Mouse (Mus musculus) erythroblast, embryonic 14.5 days (primary cell): ENCODE data around the gene Tgm1.

Experiments used
- GATA1 ChIP-seq: IDR thresholded peaks from 2 replicates; pipeline ENCODE4 v1.6.1; 2012; ENCODE audit warnings: low read length, inconsistent platforms, mixed read lengths
- TAL1 ChIP-seq: IDR thresholded peaks from 3 replicates; pipeline ENCODE4 v1.6.1; 2012; ENCODE audit warnings: low read length, inconsistent platforms, mixed read lengths

DNA sequence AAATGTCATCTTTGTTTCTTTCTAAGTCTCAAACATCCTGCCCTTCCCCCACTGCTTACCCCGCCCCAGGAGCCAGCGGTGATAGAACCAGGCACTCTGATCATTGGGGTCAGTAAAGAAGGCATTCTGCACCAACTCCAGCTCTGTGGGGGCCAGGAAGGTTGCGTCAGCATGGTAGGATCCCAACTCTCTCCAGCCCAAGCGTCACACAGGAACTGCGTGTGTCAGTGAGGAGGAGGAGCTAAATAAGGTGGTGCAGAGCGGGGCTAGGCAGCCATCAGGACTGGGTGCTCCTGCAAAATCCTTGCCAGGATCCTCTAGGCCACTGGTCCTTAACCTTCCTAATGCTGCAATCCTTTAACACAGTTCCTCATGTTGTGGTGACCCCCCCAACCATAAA, 6.0 kb upstream of the Tgm1 start:
- TF ChIP-seq GATA1: no peak
- no peak for TF ChIP-seq TAL1
